19 mouse cellular contexts compared by ENCODE assay signal in the genomic region with DNA sequence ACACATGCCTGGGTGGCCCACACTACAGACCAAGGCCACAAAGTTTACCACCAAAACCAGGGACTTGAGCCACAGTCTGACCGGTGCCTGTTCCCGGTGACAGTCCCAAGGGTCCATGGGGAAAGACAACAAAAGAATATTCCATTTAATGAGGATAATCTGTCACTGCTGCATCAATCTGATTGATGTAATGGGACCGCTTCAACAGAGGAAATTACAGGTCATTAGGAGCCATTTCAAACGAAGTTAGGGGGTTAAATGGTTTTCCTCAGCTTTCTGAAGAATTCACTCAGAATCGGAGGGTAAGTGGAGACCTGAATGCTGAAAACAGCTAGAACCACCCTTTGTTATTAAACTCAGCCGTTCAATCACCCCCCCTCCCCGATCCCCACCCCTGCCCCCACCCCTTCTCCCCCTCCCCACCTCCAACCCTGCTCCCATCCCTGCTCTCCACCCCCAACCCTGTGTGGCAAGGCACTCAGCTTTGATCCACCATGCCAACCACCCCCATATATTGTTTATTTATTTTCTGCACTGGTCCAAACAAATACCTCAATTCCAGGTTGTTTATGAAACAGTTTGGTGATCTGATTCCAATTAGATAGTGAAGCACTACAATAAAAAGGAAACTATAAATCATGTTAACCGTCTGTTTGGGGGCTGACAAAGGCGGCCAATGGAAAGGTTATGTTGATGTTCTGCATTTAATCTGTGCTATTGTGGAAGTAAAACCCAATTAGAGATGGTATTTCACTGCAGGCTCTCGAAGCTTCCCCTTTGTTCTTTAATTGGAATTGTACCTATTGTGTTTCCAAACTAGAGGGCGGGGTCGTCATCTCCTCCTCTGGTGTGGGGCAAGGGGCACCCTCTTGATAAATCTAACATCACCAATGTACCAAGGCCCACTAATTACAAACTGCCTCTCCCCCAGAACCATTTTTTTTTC.
DNase-seq lines count a peak whose midpoint lies in the region; ATAC-seq and TF ChIP-seq lines count a peak whose summit lies in the region.
"Had no signal": no experiment of that assay in that cellular context is flagged by ENCODE, and none has a peak within 500 bp of the region (broad histone marks: within the 10 kb centered on the region; RNA-seq: fewer than 3 reads in every experiment).

No protein-coding gene starts in this region.

- H3K9ac ChIP-seq in forebrain, embryonic 11.5 days (ENCODE audit: low read length): no peak overlapping the region
- no peak overlapping the region for H3K9ac ChIP-seq in midbrain, embryonic 13.5 days (replicated peaks)
- H3K9ac ChIP-seq in midbrain, postnatal 0 days (replicated peaks; ENCODE audit: low read length, poor library complexity, severe bottlenecking): no peak overlapping the region
- no peak overlapping the region for H3K9ac ChIP-seq in forebrain, postnatal 0 days
- H3K9ac ChIP-seq: heart, embryonic 15.5 days; limb, embryonic 13.5 days had no signal

- no peak overlapping the region for H3K4me2 ChIP-seq in forebrain, embryonic 11.5 days (ENCODE audit: low read depth, low read length, severe bottlenecking)
- H3K4me2 ChIP-seq in midbrain, embryonic 13.5 days (replicated peaks): no peak overlapping the region
- H3K4me2 ChIP-seq in midbrain, postnatal 0 days (ENCODE audit: low read depth, low read length, poor library complexity, severe bottlenecking): no peak overlapping the region
- no peak overlapping the region for H3K4me2 ChIP-seq in forebrain, postnatal 0 days (ENCODE audit: low read depth)
- H3K4me2 ChIP-seq: heart, embryonic 15.5 days; limb, embryonic 13.5 days had no signal

- H3K9me3 ChIP-seq in forebrain, embryonic 11.5 days (ENCODE audit: control insufficient read depth, low read length): no peaks in the 10 kb centered on the region
- no peaks in the 10 kb centered on the region for H3K9me3 ChIP-seq in forebrain, embryonic 10.5 days
- H3K9me3 ChIP-seq in midbrain, embryonic 13.5 days: no peaks in the 10 kb centered on the region
- H3K9me3 ChIP-seq in midbrain, postnatal 0 days (ENCODE audit: low read length): no peaks in the 10 kb centered on the region
- no peaks in the 10 kb centered on the region for H3K9me3 ChIP-seq in forebrain, postnatal 0 days (ENCODE audit: low read length)
- H3K9me3 ChIP-seq: heart, embryonic 15.5 days; limb, embryonic 13.5 days had no signal

- H3K4me1 ChIP-seq in forebrain, embryonic 11.5 days (replicated peaks; ENCODE audit: control insufficient read depth, insufficient read depth, low read length): peaks cover 17% of the 10 kb centered on the region
- peaks cover 30% of the 10 kb centered on the region for H3K4me1 ChIP-seq in forebrain, embryonic 10.5 days
- peaks cover 29% of the 10 kb centered on the region for H3K4me1 ChIP-seq in midbrain, embryonic 13.5 days (replicated peaks)
- no peaks in the 10 kb centered on the region for H3K4me1 ChIP-seq in midbrain, postnatal 0 days (ENCODE audit: insufficient read depth, low read length)
- H3K4me1 ChIP-seq in forebrain, postnatal 0 days (ENCODE audit: insufficient read depth): no peaks in the 10 kb centered on the region

- peaks cover 16% of the 10 kb centered on the region for H3K27me3 ChIP-seq in forebrain, embryonic 11.5 days (ENCODE audit: control insufficient read depth, insufficient read depth, low read length)
- H3K27me3 ChIP-seq in forebrain, embryonic 10.5 days (ENCODE audit: poor library complexity, severe bottlenecking): peaks cover 92% of the 10 kb centered on the region
- H3K27me3 ChIP-seq in midbrain, embryonic 13.5 days: peaks cover 4% of the 10 kb centered on the region; the same call in 1 of the 2 replicates
- H3K27me3 ChIP-seq in midbrain, postnatal 0 days (ENCODE audit: insufficient read depth, low read length): no peaks in the 10 kb centered on the region
- H3K27me3 ChIP-seq in forebrain, postnatal 0 days (ENCODE audit: insufficient read depth, low read length): no peaks in the 10 kb centered on the region
- H3K27me3 ChIP-seq: CH12.LX; heart, embryonic 15.5 days; limb, embryonic 13.5 days had no signal

- no peak for DNase-seq in forebrain, embryonic 11.5 days (ENCODE audit: low spot score)
- DNase-seq in forebrain, embryonic 10.5 days (ENCODE audit: extremely low spot score, low spot score): no peak
- no peak for DNase-seq in midbrain, postnatal 0 days (ENCODE audit: low spot score)
- DNase-seq in forebrain, postnatal 0 days: no peak
- peak; percentile 91 for DNase-seq in retina, postnatal 1 day
- no peak for DNase-seq in left cerebral cortex, adult 11 months (ENCODE audit: low spot score)
- DNase-seq in cerebellum, postnatal 10 days: no peak
- DNase-seq: adrenal gland, adult 8-10 months; cerebellum, adult 11 months; cerebellum, postnatal 36 days; heart, adult 18-20 months; lung, postnatal 10 days; spleen, adult 18-20 months; thymus, adult 18-20 months had no signal

- no peak overlapping the region for H3K27ac ChIP-seq in forebrain, embryonic 11.5 days (ENCODE audit: low read depth, low read length)
- H3K27ac ChIP-seq in forebrain, embryonic 10.5 days: no peak overlapping the region
- peak overlapping the region; percentile 25; the same call in 1 of the 2 replicates for H3K27ac ChIP-seq in midbrain, embryonic 13.5 days
- no peak overlapping the region for H3K27ac ChIP-seq in midbrain, postnatal 0 days (ENCODE audit: low read depth, low read length)
- no peak overlapping the region for H3K27ac ChIP-seq in forebrain, postnatal 0 days (ENCODE audit: low read depth, low read length)
- H3K27ac ChIP-seq: heart, embryonic 15.5 days; layer of hippocampus, adult 2 months; limb, embryonic 13.5 days had no signal

- 14% methylated on average over 12 of the region's 12 CpGs for WGBS in forebrain, embryonic 11.5 days
- WGBS in forebrain, embryonic 10.5 days: 29% methylated on average over 12 of the region's 12 CpGs
- 30% methylated on average over 12 of the region's 12 CpGs for WGBS in midbrain, embryonic 13.5 days
- 40% methylated on average over 12 of the region's 12 CpGs for WGBS in midbrain, postnatal 0 days
- 17% methylated on average over 12 of the region's 12 CpGs for WGBS in forebrain, postnatal 0 days

- ATAC-seq in forebrain, embryonic 11.5 days (replicated peaks; ENCODE audit: low FRiP score): peak; percentile 53
- no peak; the same call in 1 of the 2 replicates for ATAC-seq in midbrain, embryonic 13.5 days
- no peak for ATAC-seq in midbrain, postnatal 0 days (ENCODE audit: low FRiP score)
- peak; percentile 42; the same call in 1 of the 2 replicates for ATAC-seq in forebrain, postnatal 0 days

- no peak overlapping the region for H3K4me3 ChIP-seq in forebrain, embryonic 11.5 days (ENCODE audit: low read depth, low read length)
- no peak overlapping the region for H3K4me3 ChIP-seq in forebrain, embryonic 10.5 days
- no peak overlapping the region for H3K4me3 ChIP-seq in midbrain, embryonic 13.5 days (replicated peaks)
- H3K4me3 ChIP-seq in midbrain, postnatal 0 days (ENCODE audit: low read depth, low read length): no peak overlapping the region
- no peak overlapping the region for H3K4me3 ChIP-seq in forebrain, postnatal 0 days (ENCODE audit: low read depth, low read length)
- H3K4me3 ChIP-seq: heart, embryonic 15.5 days; layer of hippocampus, adult 2 months; limb, embryonic 13.5 days had no signal

- no peak for TF ChIP-seq CTCF in midbrain, postnatal 0 days (IDR thresholded peaks at IDR 0.05)
- no peak for TF ChIP-seq CTCF in forebrain, postnatal 0 days (IDR thresholded peaks at IDR 0.05; ENCODE audit: low read depth)

- no peaks in the 10 kb centered on the region for H3K36me3 ChIP-seq in forebrain, embryonic 11.5 days (ENCODE audit: control insufficient read depth, insufficient read depth, low read length)
- no peaks in the 10 kb centered on the region for H3K36me3 ChIP-seq in forebrain, embryonic 10.5 days (replicated peaks)
- H3K36me3 ChIP-seq in midbrain, embryonic 13.5 days: no peaks in the 10 kb centered on the region
- no peaks in the 10 kb centered on the region for H3K36me3 ChIP-seq in midbrain, postnatal 0 days (ENCODE audit: insufficient read depth, low read length)
- H3K36me3 ChIP-seq in forebrain, postnatal 0 days (ENCODE audit: insufficient read depth): no peaks in the 10 kb centered on the region
- H3K36me3 ChIP-seq: heart, embryonic 15.5 days; limb, embryonic 13.5 days had no signal

Comparison
In these comparisons a context has a peak if more than half of its experiments do, and no peak if none do; other contexts are left out.
1. ATAC-seq: peak in forebrain, embryonic 11.5 days (single experiment) and forebrain, postnatal 0 days (single experiment); none in midbrain, embryonic 13.5 days (single experiment) and midbrain, postnatal 0 days (single experiment).